Mouse (Mus musculus): Measurements from ENCODE around the gene Samd7. TPM values are rescaled to one million over a fixed set of nuclear protein-coding genes. Genes with fewer than 3 reads are reported as not detected.
"Not testable (repeated sequence)": the region's sequence is repeated elsewhere in the genome, so short reads cannot be mapped to it uniquely, and the experiment has no call there.

Gene Samd7
- not detected in 2 replicates for polyA plus RNA-seq (2015; fragmentation: Nextera tagmentation; extraction: Ambion mirVana)

DNA sequence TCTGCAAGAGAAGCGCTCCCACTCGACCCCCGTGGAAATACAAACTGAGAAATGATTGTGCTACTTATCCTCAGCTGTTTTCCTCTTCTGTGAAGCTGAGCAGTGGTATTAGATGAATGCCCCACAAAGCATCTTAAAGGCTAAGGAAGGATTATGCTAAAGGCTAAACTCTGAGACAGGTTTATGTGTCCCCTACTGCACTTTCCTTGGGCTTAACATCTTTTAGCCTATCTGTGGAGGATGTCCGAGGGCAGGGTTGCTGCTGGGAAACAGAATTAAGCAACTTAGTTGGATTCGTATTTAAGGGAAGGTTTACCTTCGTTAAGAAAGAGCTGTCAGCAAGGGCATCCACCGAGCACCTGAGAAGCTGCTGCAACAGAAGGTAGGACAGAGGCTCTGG lies at the start of gene Samd7:
Gene Samd7 (plus strand): TSS at position 288 of the 400 bp plus-strand sequence.
- H3K9me3 ChIP-seq = 0 out of 2 replicates have a peak, but pooled peaks cover 6% of the 10 kb centered on the region
- H3K27me3 ChIP-seq = no peaks in the 10 kb centered on the region
- H3K4me1 ChIP-seq (replicated peaks) = no peaks in the 10 kb centered on the region
- H3K4me3 ChIP-seq = no peak within 1 kb of the TSS
- H3K36me3 ChIP-seq = no peaks in the 10 kb centered on the region
- H3K4me2 ChIP-seq = no peak within 1 kb of the TSS
- H3K27ac ChIP-seq = no peak within 1 kb of the TSS
- 86% methylated on average over 7 of the region's 7 CpGs for WGBS
- H3K9ac ChIP-seq = no peak within 1 kb of the TSS
- ATAC-seq (ENCODE audit: low FRiP score) = no peak

DNA sequence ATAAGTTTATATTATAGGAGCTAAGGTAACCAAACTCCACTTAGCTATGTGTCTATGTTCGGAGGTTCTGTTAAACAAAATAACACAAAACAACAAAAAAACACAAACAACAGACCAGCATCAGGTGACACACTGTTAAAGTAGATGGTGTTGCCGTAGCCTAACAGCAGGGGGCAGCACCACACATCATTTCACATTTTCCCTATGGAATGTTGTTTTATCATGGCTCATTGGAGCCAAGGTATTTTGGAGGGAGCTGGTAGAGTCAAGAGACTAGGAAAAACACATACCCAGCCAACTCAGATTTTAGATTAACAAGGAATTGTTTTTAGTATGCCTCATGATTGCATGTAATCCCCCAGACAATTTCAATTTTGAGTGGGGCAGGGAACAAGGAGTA lies 49.7 kb upstream of the Samd7 start:
- H3K27ac ChIP-seq = no peak overlapping the region
- no peaks in the 10 kb centered on the region for H3K4me1 ChIP-seq (replicated peaks)
- H3K27me3 ChIP-seq = no peaks in the 10 kb centered on the region
- no peak overlapping the region for H3K9ac ChIP-seq
- no peak for ATAC-seq (ENCODE audit: low FRiP score)
- H3K36me3 ChIP-seq = no peaks in the 10 kb centered on the region
- no peak overlapping the region for H3K4me3 ChIP-seq
- 15% methylated on average over 2 of the region's 2 CpGs for WGBS
- no peaks in the 10 kb centered on the region for H3K9me3 ChIP-seq
- no peak overlapping the region for H3K4me2 ChIP-seq

DNA sequence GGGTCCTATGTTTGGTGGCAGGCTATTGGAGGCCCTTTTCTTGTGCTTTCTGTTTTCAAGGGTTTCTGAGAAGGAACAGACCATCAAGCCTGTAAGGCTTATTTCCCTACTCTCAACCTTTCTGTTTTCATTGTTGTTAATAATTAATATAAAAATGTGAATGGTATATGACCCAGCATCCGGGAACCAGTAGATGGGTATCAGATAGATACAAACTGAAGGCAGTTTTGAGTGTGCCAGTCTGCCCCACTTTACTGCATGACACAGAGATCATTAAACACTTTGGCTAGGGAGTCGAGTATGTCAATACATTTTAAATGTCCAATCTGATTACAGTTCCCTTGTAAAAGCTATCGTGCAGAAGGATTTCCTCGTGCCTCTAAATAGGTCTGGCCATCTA lies 48.2 kb upstream of the Samd7 start:
- Histone ChIP-seq H3K36me3 (no peaks in the 10 kb centered on the region), H3K4me3 (no peak overlapping the region), H3K9me3 (no peaks in the 10 kb centered on the region), H3K27ac (no peak overlapping the region), H3K9ac (no peak overlapping the region), H3K4me2 (no peak overlapping the region), H3K4me1 (replicated peaks) (no peaks in the 10 kb centered on the region), H3K27me3 (no peaks in the 10 kb centered on the region)
- WGBS = 62% methylated on average over 4 of the region's 4 CpGs
- ATAC-seq (ENCODE audit: low FRiP score) = no peak

DNA sequence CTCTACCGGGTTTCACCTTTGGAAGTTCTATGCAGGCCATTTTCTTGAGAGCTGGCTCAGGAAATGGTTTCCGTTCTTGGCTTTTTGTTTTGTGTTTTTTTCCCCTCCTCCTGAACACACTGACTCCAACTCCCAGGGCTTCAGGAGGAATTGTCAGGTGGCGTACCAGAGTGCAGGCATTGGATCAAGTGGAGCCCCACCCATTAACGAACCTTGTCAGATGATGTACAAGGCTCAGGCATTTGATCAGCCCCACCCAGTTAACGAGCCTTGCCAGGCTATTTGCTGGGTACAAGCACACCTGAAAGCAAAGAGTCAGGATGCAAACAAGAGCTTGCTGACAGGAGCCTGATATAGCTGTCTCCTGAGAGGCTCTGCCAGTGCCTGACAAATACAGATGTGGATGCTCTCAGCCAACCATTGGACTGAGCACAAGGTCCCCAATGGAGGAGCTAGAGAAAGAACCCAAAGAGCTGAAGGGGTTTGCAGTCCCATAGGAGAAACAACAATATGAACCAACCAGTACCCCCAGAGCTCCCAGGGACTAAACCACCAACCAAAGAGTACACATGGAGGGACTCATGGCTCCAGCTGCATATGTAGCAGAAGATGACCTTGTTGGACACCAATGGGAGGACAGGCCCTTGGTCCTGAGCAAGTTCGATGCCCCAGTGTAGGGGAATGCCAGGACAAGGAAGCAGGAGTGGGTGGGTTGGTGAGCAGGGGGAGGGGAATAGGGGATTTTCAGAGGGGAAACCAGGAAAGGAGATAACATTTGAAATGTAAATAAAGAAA lies 46.2 kb upstream of the Samd7 start, which contains the start of gene Lrrc31:
Gene Lrrc31 (minus strand): TSS at position 133 of the 795 bp plus-strand sequence.
- ATAC-seq (ENCODE audit: low FRiP score); H3K4me3 ChIP-seq; H3K27me3 ChIP-seq; H3K27ac ChIP-seq; H3K9me3 ChIP-seq; H3K9ac ChIP-seq; H3K4me1 ChIP-seq (replicated peaks); H3K36me3 ChIP-seq; H3K4me2 ChIP-seq: not testable (repeated sequence)
- WGBS = 88% methylated on average over 6 of the region's 6 CpGs

GRCm38 (mm10) chr3:30705977-30706376 lies 40.1 kb upstream of the Samd7 start:
- Histone ChIP-seq H3K4me2 (no peak overlapping the region), H3K4me3 (no peak overlapping the region), H3K36me3 (no peaks in the 10 kb centered on the region), H3K9me3 (no peaks in the 10 kb centered on the region), H3K9ac (no peak overlapping the region), H3K4me1 (replicated peaks) (no peaks in the 10 kb centered on the region), H3K27ac (no peak overlapping the region), H3K27me3 (no peaks in the 10 kb centered on the region)
- ATAC-seq (ENCODE audit: low FRiP score) = no peak
- WGBS = 86% methylated on average over 3 of the region's 3 CpGs

- no peak overlapping the region for H3K9ac ChIP-seq
- ATAC-seq (ENCODE audit: low FRiP score) = no peak
- WGBS = 90% methylated on average over 4 of the region's 4 CpGs
- no peak overlapping the region for H3K4me2 ChIP-seq
- H3K4me3 ChIP-seq = no peak overlapping the region
- H3K27ac ChIP-seq = no peak overlapping the region
- no peaks in the 10 kb centered on the region for H3K36me3 ChIP-seq
- H3K27me3 ChIP-seq = no peaks in the 10 kb centered on the region
- no peaks in the 10 kb centered on the region for H3K9me3 ChIP-seq
- H3K4me1 ChIP-seq (replicated peaks) = no peaks in the 10 kb centered on the region
Observed at GRCm38 (mm10) chr3:30706614-30707276, 39.3 kb upstream of the Samd7 start.

DNA sequence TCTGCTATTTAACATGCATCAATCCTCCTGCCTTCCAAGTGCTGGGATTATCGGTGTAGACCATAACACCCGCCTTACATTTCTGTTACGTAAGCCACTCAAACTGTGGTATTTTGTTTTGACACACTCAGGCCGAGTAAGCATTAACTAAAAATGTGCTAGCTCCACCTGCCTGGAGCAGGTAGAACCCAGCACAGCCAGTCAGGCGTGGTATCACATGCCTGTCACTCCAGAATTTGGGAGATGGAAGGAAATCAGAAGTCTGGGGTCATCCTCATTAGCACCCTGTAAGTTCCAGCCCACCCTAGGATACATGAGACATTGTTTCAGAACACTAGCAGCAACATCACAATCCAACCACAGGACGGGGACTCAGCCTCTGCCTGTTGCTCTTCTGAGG lies 35.9 kb upstream of the Samd7 start:
- Histone ChIP-seq H3K27me3 (no peaks in the 10 kb centered on the region), H3K4me2 (no peak overlapping the region), H3K36me3 (no peaks in the 10 kb centered on the region), H3K27ac (no peak overlapping the region), H3K4me1 (replicated peaks) (no peaks in the 10 kb centered on the region), H3K9me3 (no peaks in the 10 kb centered on the region), H3K9ac (no peak overlapping the region), H3K4me3 (no peak overlapping the region)
- 87% methylated on average over 6 of the region's 6 CpGs for WGBS
- ATAC-seq (ENCODE audit: low FRiP score) = no peak

DNA sequence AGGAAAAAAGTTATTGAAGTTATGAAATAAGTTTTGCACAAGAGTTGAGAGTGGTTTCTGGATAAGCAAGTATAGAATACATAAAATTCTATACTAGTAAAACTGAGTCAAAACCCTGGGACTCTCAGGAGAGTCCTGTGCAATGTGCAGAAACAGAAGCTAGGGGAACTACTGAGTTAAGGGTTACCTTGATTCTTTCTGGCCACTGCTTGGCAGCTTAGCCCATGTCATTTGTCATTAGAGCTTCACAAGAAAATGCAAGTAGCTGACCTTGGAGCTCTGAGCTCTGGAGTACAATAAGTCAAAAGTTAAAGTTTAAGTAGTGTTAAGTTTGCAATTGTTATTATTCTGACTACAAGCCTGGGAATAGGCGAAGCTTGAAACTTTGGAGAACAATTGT lies 32.8 kb upstream of the Samd7 start:
- Histone ChIP-seq H3K4me1 (replicated peaks) (no peaks in the 10 kb centered on the region), H3K27me3 (no peaks in the 10 kb centered on the region), H3K4me2 (no peak overlapping the region), H3K4me3 (no peak overlapping the region), H3K9me3 (no peaks in the 10 kb centered on the region), H3K36me3 (no peaks in the 10 kb centered on the region), H3K27ac (no peak overlapping the region), H3K9ac (no peak overlapping the region)
- ATAC-seq (ENCODE audit: low FRiP score) = no peak
- 89% methylated on average over 1 of the region's 1 CpGs for WGBS

DNA sequence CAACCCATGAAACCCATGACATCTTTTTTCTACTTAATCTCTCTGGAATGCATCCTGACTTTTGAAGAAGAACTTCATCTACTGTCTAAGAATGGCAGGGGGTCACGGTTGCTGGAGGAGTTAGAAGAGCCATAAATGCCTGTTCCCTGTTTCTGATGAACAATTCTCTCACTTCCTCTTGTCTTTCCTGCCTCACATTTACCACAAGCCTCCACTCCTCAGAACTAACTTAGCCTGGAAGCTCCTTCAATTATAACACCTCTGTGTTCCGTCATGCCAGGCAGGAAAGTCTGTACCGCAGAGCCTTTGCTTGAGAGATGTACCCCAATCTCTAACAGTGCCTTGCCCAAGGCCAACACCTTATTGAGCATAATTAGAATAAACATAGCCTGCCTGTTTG lies 27.4 kb upstream of the Samd7 start:
- no peak for ATAC-seq (ENCODE audit: low FRiP score)
- Histone ChIP-seq H3K9ac (no peak overlapping the region), H3K9me3 (no peaks in the 10 kb centered on the region), H3K4me3 (no peak overlapping the region), H3K27ac (no peak overlapping the region), H3K4me2 (no peak overlapping the region), H3K4me1 (replicated peaks) (peaks cover 4% of the 10 kb centered on the region; the same call in 1 of the 2 replicates), H3K36me3 (no peaks in the 10 kb centered on the region), H3K27me3 (no peaks in the 10 kb centered on the region)
- 95% methylated on average over 3 of the region's 3 CpGs for whole genome bisulfite sequencing

DNA sequence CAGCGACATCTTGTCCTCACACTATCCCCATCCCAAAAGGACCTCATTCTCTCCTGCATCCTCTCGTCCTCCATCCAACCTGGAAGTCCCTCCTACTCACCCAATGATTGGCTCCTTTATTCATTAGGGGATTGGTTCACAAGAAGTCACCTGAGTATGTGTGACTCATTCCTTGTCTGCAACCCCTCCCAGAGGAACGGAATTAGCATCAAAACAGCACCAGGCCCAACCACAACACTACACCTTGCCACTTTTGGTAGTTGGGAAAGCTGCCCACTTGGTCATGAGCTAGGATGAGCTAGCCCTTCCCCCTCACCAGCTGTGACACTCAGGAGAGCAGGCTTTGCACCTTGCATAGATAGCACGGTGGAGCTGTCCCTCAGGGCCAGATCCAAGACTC lies 24.1 kb upstream of the Samd7 start:
- no peak overlapping the region for H3K4me2 ChIP-seq
- ATAC-seq (ENCODE audit: low FRiP score) = no peak
- H3K36me3 ChIP-seq = no peaks in the 10 kb centered on the region
- no peak overlapping the region for H3K9ac ChIP-seq
- no peak overlapping the region for H3K4me3 ChIP-seq
- no peak overlapping the region for H3K27ac ChIP-seq
- H3K27me3 ChIP-seq = no peaks in the 10 kb centered on the region
- H3K4me1 ChIP-seq (replicated peaks) = peaks cover 4% of the 10 kb centered on the region; the same call in 1 of the 2 replicates
- H3K9me3 ChIP-seq = no peaks in the 10 kb centered on the region
- WGBS = 82% methylated on average over 4 of the region's 4 CpGs

DNA sequence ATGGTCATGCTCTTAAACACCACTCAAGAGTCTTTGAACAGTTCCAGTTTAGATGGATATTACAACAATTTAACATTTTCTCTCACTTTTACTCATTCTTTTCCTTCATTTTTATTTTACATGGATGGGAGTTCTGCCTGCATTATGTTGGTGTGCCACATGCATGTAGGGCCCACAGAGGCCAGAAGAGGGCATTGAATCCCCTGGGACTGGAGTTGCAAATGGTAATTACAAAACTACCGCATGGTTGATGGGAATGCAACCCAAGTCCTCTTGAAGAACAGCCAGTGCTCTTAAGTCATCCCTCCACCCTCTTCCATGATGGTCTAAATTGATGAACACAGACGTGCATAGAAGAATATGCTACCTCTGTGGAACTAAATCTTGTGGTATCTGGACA lies 23.6 kb upstream of the Samd7 start:
- Histone ChIP-seq H3K9ac (no peak overlapping the region), H3K27me3 (no peaks in the 10 kb centered on the region), H3K4me3 (no peak overlapping the region), H3K9me3 (no peaks in the 10 kb centered on the region), H3K27ac (no peak overlapping the region), H3K36me3 (no peaks in the 10 kb centered on the region), H3K4me1 (replicated peaks) (peaks cover 4% of the 10 kb centered on the region; the same call in 1 of the 2 replicates), H3K4me2 (no peak overlapping the region)
- ATAC-seq (ENCODE audit: low FRiP score) = no peak
- WGBS = 94% methylated on average over 2 of the region's 2 CpGs

DNA sequence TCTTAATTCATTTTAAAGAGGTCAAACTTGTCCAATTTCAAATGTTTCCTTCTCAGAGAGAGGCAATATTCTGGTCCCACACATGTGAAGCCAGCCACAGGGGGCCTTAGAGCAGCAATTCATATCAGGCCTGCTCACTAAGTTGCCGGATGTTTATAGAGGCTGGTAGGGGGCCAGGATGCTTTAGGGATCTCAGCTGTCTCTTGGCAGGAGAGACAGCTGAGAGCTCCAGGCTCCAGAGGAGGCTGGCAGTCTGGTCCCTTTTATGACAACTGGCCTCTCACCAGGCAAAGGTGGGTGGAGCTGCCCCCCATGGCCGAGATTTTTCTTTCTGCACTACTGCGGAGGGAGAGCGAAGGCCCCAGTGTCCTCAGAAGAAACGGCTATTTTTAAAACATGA lies 22.9 kb upstream of the Samd7 start:
- H3K4me3 ChIP-seq = no peak overlapping the region
- H3K4me2 ChIP-seq = no peak overlapping the region
- no peak overlapping the region for H3K27ac ChIP-seq
- H3K9me3 ChIP-seq = no peaks in the 10 kb centered on the region
- 52% methylated on average over 5 of the region's 5 CpGs for WGBS
- ATAC-seq (ENCODE audit: low FRiP score) = no peak
- peaks cover 4% of the 10 kb centered on the region; the same call in 1 of the 2 replicates for H3K4me1 ChIP-seq (replicated peaks)
- no peaks in the 10 kb centered on the region for H3K27me3 ChIP-seq
- no peaks in the 10 kb centered on the region for H3K36me3 ChIP-seq
- H3K9ac ChIP-seq = no peak overlapping the region

Data from hindbrain, embryonic 13.5 days (tissue).